21 mouse cellular contexts compared by ENCODE assay signal in the genomic region with DNA sequence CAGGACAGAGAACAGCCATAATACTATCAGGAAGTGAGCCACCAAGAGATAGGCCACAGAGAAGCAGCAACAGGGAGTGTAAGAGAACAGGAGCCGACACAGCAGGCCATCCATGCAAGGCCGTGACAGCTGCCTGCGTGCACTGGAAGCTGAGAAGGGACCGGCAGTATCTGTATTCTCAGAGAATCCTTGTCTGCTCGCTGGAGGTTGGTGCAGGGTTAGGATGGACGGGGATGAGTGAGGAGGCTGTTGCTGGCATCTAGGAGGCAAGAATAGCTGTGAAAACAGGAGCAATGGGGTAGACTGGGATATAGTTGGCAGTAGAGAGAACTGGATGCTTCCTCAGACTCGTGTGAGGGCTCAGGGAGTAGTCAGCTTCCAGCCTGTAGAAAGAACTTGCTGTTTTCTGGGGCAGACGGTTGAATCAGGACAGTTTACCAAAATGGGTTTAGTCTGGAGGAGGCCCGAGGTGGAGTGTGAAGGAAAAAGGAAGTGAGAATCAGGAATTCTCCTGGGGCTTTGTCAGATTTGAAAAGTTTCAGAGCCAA. TPM values are rescaled to one million over a fixed set of nuclear protein-coding genes. Genes with fewer than 3 reads are reported as not detected.
DNase-seq lines count a peak whose midpoint lies in the region; TF ChIP-seq lines count a peak whose summit lies in the region.
"Had no signal": no experiment of that assay in that cellular context is flagged by ENCODE, and none has a peak within 500 bp of the region (broad histone marks: within the 10 kb centered on the region; RNA-seq: fewer than 3 reads in every experiment).

No protein-coding gene starts in this region.

- peak; percentile 57 to 61 for DNase-seq in frontal cortex, postnatal 36 days (ENCODE audit: low spot score in 2 of 2)
- DNase-seq in frontal cortex, postnatal 25 days (ENCODE audit: low spot score in 2 of 2): no peak
- DNase-seq in right cerebral cortex, adult 18-20 months: peak; percentile 74
- no peak for DNase-seq in right cerebral cortex, postnatal 25 days
- DNase-seq in telencephalon, adult 2 months (ENCODE audit: low read depth, low spot score): peak; percentile 72
- DNase-seq in layer of hippocampus, postnatal 10 days (ENCODE audit: low spot score in 2 of 2): no peak
- DNase-seq: adrenal gland, adult 8-10 months; cerebellum, adult 11-12 months; cerebellum, adult 9-10 months; cerebellum, postnatal 25 days; gastrocnemius, postnatal 14 days; heart, adult 2 months; heart, postnatal 36 days had no signal

- peak overlapping the region; percentile 71; the same call in 1 of the 2 replicates for H3K27ac ChIP-seq in cortical plate, adult 2 months (ENCODE audit: insufficient read depth, low read length)
- H3K27ac ChIP-seq: embryonic facial prominence, embryonic 15.5 days; forebrain, embryonic 10.5 days; forebrain, embryonic 15.5 days; heart, adult 2 months; hindbrain, embryonic 15.5 days had no signal

- H3K4me1 ChIP-seq in cortical plate, adult 2 months (ENCODE audit: control insufficient read depth, insufficient read depth, low read length): peaks cover 2% of the 10 kb centered on the region
- H3K4me1 ChIP-seq: embryonic facial prominence, embryonic 15.5 days; forebrain, embryonic 10.5 days; forebrain, embryonic 15.5 days; heart, embryonic 12.5 days; hindbrain, embryonic 15.5 days had no signal

- H3K4me3 ChIP-seq in cortical plate, adult 2 months (ENCODE audit: insufficient read depth, low read length): no peak overlapping the region
- H3K4me3 ChIP-seq: embryonic facial prominence, embryonic 15.5 days; erythroblast, embryonic 14.5 days; forebrain, embryonic 10.5 days; forebrain, embryonic 15.5 days; heart, adult 2 months; heart, embryonic 12.5 days; hindbrain, embryonic 15.5 days had no signal

- TF ChIP-seq CTCF in cortical plate, adult 2 months (IDR thresholded peaks at IDR 0.05; ENCODE audit: extremely low read depth, insufficient read depth, low read length): no peak

- no peak for TF ChIP-seq POLR2A in cortical plate, adult 2 months (IDR thresholded peaks at IDR 0.05; ENCODE audit: extremely low read depth, insufficient read depth, low read length)

RNA-seq across cellular contexts. Expression of a gene that starts 11.5 kb away (rescaled TPM):
- polyA plus RNA-seq in cortical plate, adult 2 months (2012; rRNA removed): 47.6 and 53.4 TPM in 2 replicates
- 10 to 100 TPM; 27.9 to 31.2 TPM for total RNA-seq in layer of hippocampus, postnatal 10 days (2021)

RNA-seq across cellular contexts. Expression of a gene that starts 24.6 kb away (rescaled TPM):
- 4.0 and 4.9 TPM in 2 replicates for polyA plus RNA-seq in cortical plate, adult 2 months (2012; rRNA removed)
- total RNA-seq in layer of hippocampus, postnatal 10 days (2021): 1 to 10 TPM; 8.8 to 9.4 TPM

RNA-seq across cellular contexts. Expression of a gene that starts 24.7 kb away (rescaled TPM):
- polyA plus RNA-seq in cortical plate, adult 2 months (2012; rRNA removed): 14.6 and 16.1 TPM in 2 replicates
- 10 to 100 TPM; 12.0 to 14.0 TPM for total RNA-seq in layer of hippocampus, postnatal 10 days (2021)

RNA-seq across cellular contexts. Expression of a gene that starts 34.1 kb away (rescaled TPM):
- polyA plus RNA-seq in cortical plate, adult 2 months (2012; rRNA removed): 104 and 108 TPM in 2 replicates
- total RNA-seq in layer of hippocampus, postnatal 10 days (2021): 10 to 100 TPM; 89.3 to 92.2 TPM

RNA-seq across cellular contexts. Expression of a gene that starts 52.9 kb away (rescaled TPM):
- polyA plus RNA-seq in cortical plate, adult 2 months (2012; rRNA removed): 87.7 and 88.1 TPM in 2 replicates
- total RNA-seq in layer of hippocampus, postnatal 10 days (2021): 10 to 100 TPM; 56.8 to 63.0 TPM
- total RNA-seq: G1E had no signal
- polyA plus RNA-seq: erythroblast, embryonic 14.5 days; G1E had no signal

Comparison
In these comparisons a context has a peak if more than half of its experiments do, and no peak if none do; other contexts are left out.
1. DNase-seq: peak in frontal cortex, postnatal 36 days (2 of 2), right cerebral cortex, adult 18-20 months (single experiment) and telencephalon, adult 2 months (single experiment); none in frontal cortex, postnatal 25 days (0 of 2), right cerebral cortex, postnatal 25 days (single experiment) and layer of hippocampus, postnatal 10 days (0 of 2).